Mouse (Mus musculus): ENCODE results near the gene Nr1d1. TPM values are rescaled to one million over a fixed set of nuclear protein-coding genes. Genes with fewer than 3 reads are reported as not detected.

Gene Nr1d1
- total and polyA plus RNA-seq, 3 experiments = 0.17 to 1.4 (median 0.25) TPM

- TF ChIP-seq USF2 (conservative IDR thresholded peaks at IDR 0.05; ENCODE audit: low read depth, low read length) = no peak
These were observed 11.5 kb upstream of the Nr1d1 start (continued) for GRCm38 (mm10) chr11:98786359-98787214.

- H3K4me3 ChIP-seq (replicated peaks in 1 of 3; ENCODE audit: low read depth in 2 of 3, low read length in 2 of 3, poor library complexity in 1 of 3) = no peak overlapping the region
- H3K27ac ChIP-seq (ENCODE audit: insufficient read depth, low read depth) = no peak overlapping the region
- peak; percentile 16; the same call in 1 of the 2 replicates for TF ChIP-seq SMC3 (IDR thresholded peaks at IDR 0.05; ENCODE audit: low read depth, low read length)
- TF ChIP-seq RAD21 (IDR thresholded peaks at IDR 0.05; ENCODE audit: low read depth, low read length) = peak; percentile 45
- TF ChIP-seq CTCF (conservative IDR thresholded peaks at IDR 0.05 in 1 of 2, IDR thresholded peaks at IDR 0.05 in 1 of 2; ENCODE audit: low read depth in 2 of 2, low read length in 2 of 2) = peak in 1 of 2 experiments; percentile 65; a peak in 2 of 4 replicates
- no peak for TF ChIP-seq POLR2A (IDR thresholded peaks at IDR 0.05; ENCODE audit: low read depth, low read length)
- peaks cover 22% of the 10 kb centered on the region for H3K27me3 ChIP-seq (replicated peaks)
- in situ Hi-C loops (cut with MboI; ENCODE audit: low pct_ligation_motif_present, low pct_unique_long_range_greater_than_20kb, low sequenced_read_pairs) (loop anchor here (5.0 to 10.0 kb wide), 2 partner anchors 61 to 89 kb away; partner anchors contain the start of gene Med24), dilution Hi-C loops (cut with MboI; ENCODE audit: extremely low pct_ligation_motif_present, extremely low pct_unique_long_range_greater_than_20kb, low sequenced_read_pairs) (no loop called here)
- H3K4me2 ChIP-seq (ENCODE audit: insufficient read depth, low read depth, poor library complexity, severe bottlenecking) = peak overlapping the region; percentile 35; the same call in 1 of the 2 replicates
- H3K36me3 ChIP-seq (replicated peaks in 1 of 2; ENCODE audit: control insufficient read depth in 1 of 2, insufficient read depth in 1 of 2, low read length in 1 of 2) = no peaks in the 10 kb centered on the region
- 0 out of 2 replicates have a peak, but pooled peaks cover 3% of the 10 kb centered on the region for H3K79me2 ChIP-seq (replicated peaks; ENCODE audit: control insufficient read depth, extremely low read depth, insufficient read depth, poor library complexity, severe bottlenecking)
- no peak for DNase-seq (ENCODE audit: extremely low read depth)
- no peaks in the 10 kb centered on the region for H3K9me3 ChIP-seq (replicated peaks; ENCODE audit: low read length)
- H3K4me1 ChIP-seq (ENCODE audit: control insufficient read depth in 1 of 2, insufficient read depth in 2 of 2) = peaks cover 17 to 47% of the 10 kb centered on the region in 2 experiments
- no peak overlapping the region for H3K9ac ChIP-seq (ENCODE audit: insufficient read depth, low read depth)
These were observed 10.7 kb upstream of the Nr1d1 start for GRCm38 (mm10) chr11:98785772-98786281.

DNA sequence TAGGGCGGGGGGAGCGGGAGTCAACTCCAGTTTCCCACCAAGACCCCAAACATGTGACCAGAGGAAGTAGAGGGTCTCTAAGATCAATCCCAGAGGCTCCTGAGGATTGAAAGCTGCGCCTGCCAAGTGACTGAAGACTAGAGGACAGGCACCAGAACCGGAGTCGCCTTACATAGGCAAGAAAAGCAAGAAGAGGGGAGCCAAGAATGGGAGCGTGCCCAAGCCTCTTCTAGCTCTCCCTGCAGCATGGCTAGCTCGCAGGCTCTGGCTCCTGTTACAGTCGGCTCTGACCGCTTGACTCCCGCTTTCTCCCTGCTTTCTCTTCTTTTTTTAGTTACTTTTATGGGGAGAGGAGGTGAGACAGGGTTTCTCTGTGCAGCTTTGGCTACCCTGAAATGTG lies 10.1 kb upstream of the Nr1d1 start:
- dilution Hi-C loops (cut with MboI; ENCODE audit: extremely low pct_ligation_motif_present, extremely low pct_unique_long_range_greater_than_20kb, low sequenced_read_pairs) = no loop called here
- Histone ChIP-seq H3K4me1 (ENCODE audit: control insufficient read depth in 1 of 2, insufficient read depth in 2 of 2) (peaks cover 17 to 45% of the 10 kb centered on the region in 2 experiments), H3K4me3 (replicated peaks in 1 of 3; ENCODE audit: low read depth in 2 of 3, low read length in 2 of 3, poor library complexity in 1 of 3) (no peak overlapping the region), H3K4me2 (ENCODE audit: insufficient read depth, low read depth, poor library complexity, severe bottlenecking) (no peak overlapping the region), H3K27ac (ENCODE audit: insufficient read depth, low read depth) (no peak overlapping the region), H3K9me3 (replicated peaks; ENCODE audit: low read length) (no peaks in the 10 kb centered on the region), H3K36me3 (replicated peaks in 1 of 2; ENCODE audit: control insufficient read depth in 1 of 2, insufficient read depth in 1 of 2, low read length in 1 of 2) (no peaks in the 10 kb centered on the region), H3K9ac (ENCODE audit: insufficient read depth, low read depth) (no peak overlapping the region), H3K79me2 (replicated peaks; ENCODE audit: control insufficient read depth, extremely low read depth, insufficient read depth, poor library complexity, severe bottlenecking) (0 out of 2 replicates have a peak, but pooled peaks cover 3% of the 10 kb centered on the region), H3K27me3 (replicated peaks) (peaks cover 24% of the 10 kb centered on the region)
- TF ChIP-seq SIN3A (IDR thresholded peaks at IDR 0.05; ENCODE audit: low read length) = no peak
- no peak for TF ChIP-seq TBP (conservative IDR thresholded peaks at IDR 0.05; ENCODE audit: low read depth, low read length)
- no peak for TF ChIP-seq KAT2A (IDR thresholded peaks at IDR 0.05; ENCODE audit: insufficient replicate concordance, low read length)
- TF ChIP-seq SMC3 (IDR thresholded peaks at IDR 0.05; ENCODE audit: low read depth, low read length) = no peak
- TF ChIP-seq USF1 (IDR thresholded peaks at IDR 0.05; ENCODE audit: low read depth, low read length) = no peak
- TF ChIP-seq TCF12 (IDR thresholded peaks at IDR 0.05; ENCODE audit: low read depth, low read length) = no peak
- DNase-seq (ENCODE audit: extremely low read depth) = no peak
- in situ Hi-C loops (cut with MboI; ENCODE audit: low pct_ligation_motif_present, low pct_unique_long_range_greater_than_20kb, low sequenced_read_pairs) = loop anchor here (5.0 to 10.0 kb wide), 2 partner anchors 60 to 88 kb away; partner anchors contain the start of gene Med24
